ENCODE assay signal across 26 mouse cellular contexts in the genomic region with DNA sequence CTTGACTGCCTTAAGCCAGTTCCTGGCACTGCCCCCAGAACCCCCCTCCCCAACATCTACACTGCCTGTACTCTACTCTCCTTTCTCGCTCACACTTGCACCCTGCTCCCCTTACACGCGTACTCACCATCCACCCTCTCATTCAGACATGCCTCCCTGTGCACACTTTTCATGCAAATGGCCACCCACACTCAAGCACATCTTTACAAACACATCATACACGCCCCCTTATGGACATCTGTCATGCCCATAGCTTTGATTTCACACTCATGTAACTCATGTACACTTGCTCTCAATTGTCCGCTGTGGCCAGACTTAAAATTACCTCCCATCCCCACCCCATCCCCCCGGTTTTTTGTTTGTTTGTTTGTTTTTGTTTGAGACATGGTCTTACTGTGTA. TPM values are rescaled to one million over a fixed set of nuclear protein-coding genes. Genes with fewer than 3 reads are reported as not detected.
DNase-seq lines count a peak whose midpoint lies in the region; ATAC-seq and TF ChIP-seq lines count a peak whose summit lies in the region.
"Had no signal": no experiment of that assay in that cellular context is flagged by ENCODE, and none has a peak within 500 bp of the region (broad histone marks: within the 10 kb centered on the region; RNA-seq: fewer than 3 reads in every experiment).

No protein-coding gene starts in this region.

- no peak for DNase-seq in hindbrain, embryonic 10.5 days (ENCODE audit: low spot score)
- no peak for DNase-seq in hindbrain, embryonic 11.5 days (ENCODE audit: low spot score)
- DNase-seq in lung, postnatal 0 days (ENCODE audit: low spot score) = no peak
- DNase-seq in lung, postnatal 4 days = no peak
- DNase-seq: adrenal gland, postnatal 14 days; cerebellum, adult 11-12 months; cerebellum, adult 8-10 months; cerebellum, postnatal 36 days; embryo, embryonic 11 days; forebrain, postnatal 0 days; gastrocnemius, postnatal 10 days; gastrocnemius, postnatal 36 days; heart, adult 2 months; heart, postnatal 14 days; heart, postnatal 4 days had no signal

- H3K9ac ChIP-seq in hindbrain, embryonic 11.5 days (ENCODE audit: low read depth, low read length) = no peak overlapping the region
- H3K9ac ChIP-seq in lung, postnatal 0 days (replicated peaks; ENCODE audit: low read depth) = no peak overlapping the region
- no peak overlapping the region for H3K9ac ChIP-seq in midbrain, embryonic 16.5 days (ENCODE audit: low read depth, low read length)
- H3K9ac ChIP-seq: embryonic facial prominence, embryonic 13.5 days; forebrain, postnatal 0 days; heart, embryonic 13.5 days; hindbrain, embryonic 13.5 days had no signal

- no peak overlapping the region for H3K4me3 ChIP-seq in hindbrain, embryonic 10.5 days
- no peak overlapping the region for H3K4me3 ChIP-seq in hindbrain, embryonic 11.5 days (ENCODE audit: low read depth, low read length)
- H3K4me3 ChIP-seq in lung, postnatal 0 days (ENCODE audit: low read depth, low read length) = no peak overlapping the region
- no peak overlapping the region for H3K4me3 ChIP-seq in myocyte
- no peak overlapping the region for H3K4me3 ChIP-seq in midbrain, embryonic 16.5 days (ENCODE audit: low read depth, low read length)
- H3K4me3 ChIP-seq: embryonic facial prominence, embryonic 10.5 days; embryonic facial prominence, embryonic 13.5 days; erythroblast, embryonic 14.5 days; heart, adult 2 months; heart, embryonic 10.5 days; heart, embryonic 13.5 days; hindbrain, embryonic 13.5 days had no signal

- peak overlapping the region; percentile 18; the same call in 1 of the 2 replicates for H3K27ac ChIP-seq in hindbrain, embryonic 10.5 days
- H3K27ac ChIP-seq in hindbrain, embryonic 11.5 days (ENCODE audit: low read depth, low read length) = no peak overlapping the region
- no peak overlapping the region for H3K27ac ChIP-seq in lung, postnatal 0 days (ENCODE audit: low read length)
- no peak overlapping the region for H3K27ac ChIP-seq in midbrain, embryonic 16.5 days (ENCODE audit: low read length)
- H3K27ac ChIP-seq: embryonic facial prominence, embryonic 10.5 days; embryonic facial prominence, embryonic 13.5 days; heart, adult 2 months; heart, embryonic 10.5 days; heart, embryonic 13.5 days; hindbrain, embryonic 13.5 days had no signal

- no peak for TF ChIP-seq EP300 in lung, postnatal 0 days (IDR thresholded peaks at IDR 0.05)

- no peaks in the 10 kb centered on the region for H3K9me3 ChIP-seq in hindbrain, embryonic 10.5 days
- no peaks in the 10 kb centered on the region for H3K9me3 ChIP-seq in hindbrain, embryonic 11.5 days (ENCODE audit: control insufficient read depth, low read length)
- H3K9me3 ChIP-seq in lung, postnatal 0 days (ENCODE audit: low read length) = no peaks in the 10 kb centered on the region
- no peaks in the 10 kb centered on the region for H3K9me3 ChIP-seq in midbrain, embryonic 16.5 days (replicated peaks; ENCODE audit: control insufficient read depth, low read length, poor library complexity, severe bottlenecking)
- H3K9me3 ChIP-seq: embryonic facial prominence, embryonic 10.5 days; embryonic facial prominence, embryonic 13.5 days; heart, embryonic 10.5 days; heart, embryonic 13.5 days; hindbrain, embryonic 13.5 days had no signal

- H3ac ChIP-seq in myocyte (ENCODE audit: control insufficient read depth, insufficient read length) = no peak overlapping the region

- no peak for TF ChIP-seq POLR2A in myocyte (IDR thresholded peaks at IDR 0.05; ENCODE audit: insufficient read length, low read depth)

- TF ChIP-seq CTCF in lung, postnatal 0 days (IDR thresholded peaks at IDR 0.05) = 0 out of 2 replicates have a peak, but pooled peaks have one; percentile 4

- H3K27me3 ChIP-seq in hindbrain, embryonic 10.5 days (ENCODE audit: insufficient read depth, poor library complexity, severe bottlenecking) = peaks cover 15% of the 10 kb centered on the region
- no peaks in the 10 kb centered on the region for H3K27me3 ChIP-seq in hindbrain, embryonic 11.5 days (ENCODE audit: control insufficient read depth, insufficient read depth, low read length)
- H3K27me3 ChIP-seq in lung, postnatal 0 days (replicated peaks; ENCODE audit: insufficient read depth, low read length) = 0 out of 2 replicates have a peak, but pooled peaks cover 2% of the 10 kb centered on the region
- no peaks in the 10 kb centered on the region for H3K27me3 ChIP-seq in myocyte (ENCODE audit: control insufficient read depth, insufficient read depth, insufficient read length)
- H3K27me3 ChIP-seq in midbrain, embryonic 16.5 days (ENCODE audit: control insufficient read depth, insufficient read depth, low read depth, low read length) = no peaks in the 10 kb centered on the region
- H3K27me3 ChIP-seq: hindbrain, embryonic 13.5 days had no signal

- WGBS in hindbrain, embryonic 10.5 days = 87% methylated on average over 6 of the region's 6 CpGs
- WGBS in hindbrain, embryonic 11.5 days = 86% methylated on average over 6 of the region's 6 CpGs
- WGBS in lung, postnatal 0 days = 81% methylated on average over 6 of the region's 6 CpGs
- WGBS in midbrain, embryonic 16.5 days = 88% methylated on average over 6 of the region's 6 CpGs

- no peak overlapping the region for H3K4me2 ChIP-seq in hindbrain, embryonic 11.5 days (replicated peaks; ENCODE audit: low read depth, low read length)
- H3K4me2 ChIP-seq in lung, postnatal 0 days (replicated peaks; ENCODE audit: low read depth, low read length) = no peak overlapping the region
- no peak overlapping the region for H3K4me2 ChIP-seq in myocyte (ENCODE audit: low read depth)
- no peak overlapping the region for H3K4me2 ChIP-seq in midbrain, embryonic 16.5 days (ENCODE audit: low read length)
- H3K4me2 ChIP-seq: embryonic facial prominence, embryonic 13.5 days; heart, embryonic 13.5 days; hindbrain, embryonic 13.5 days had no signal

- H3K36me3 ChIP-seq in hindbrain, embryonic 10.5 days = no peaks in the 10 kb centered on the region
- no peaks in the 10 kb centered on the region for H3K36me3 ChIP-seq in hindbrain, embryonic 11.5 days (ENCODE audit: control insufficient read depth, insufficient read depth, low read length)
- H3K36me3 ChIP-seq in lung, postnatal 0 days (ENCODE audit: insufficient read depth, low read length) = no peaks in the 10 kb centered on the region
- H3K36me3 ChIP-seq in myocyte (ENCODE audit: control insufficient read depth, insufficient read depth) = no peaks in the 10 kb centered on the region
- no peaks in the 10 kb centered on the region for H3K36me3 ChIP-seq in midbrain, embryonic 16.5 days (ENCODE audit: control insufficient read depth, insufficient read depth, low read length)
- H3K36me3 ChIP-seq: embryonic facial prominence, embryonic 10.5 days; embryonic facial prominence, embryonic 13.5 days; heart, embryonic 10.5 days; heart, embryonic 13.5 days had no signal

- no peaks in the 10 kb centered on the region for H3K79me2 ChIP-seq in myocyte (ENCODE audit: control insufficient read depth, insufficient read depth)

- ATAC-seq in hindbrain, embryonic 11.5 days (ENCODE audit: low FRiP score) = no peak
- no peak for ATAC-seq in lung, postnatal 0 days
- no peak for ATAC-seq in midbrain, embryonic 16.5 days
- ATAC-seq: CD4-positive, CD25-positive, alpha-beta regulatory T cell, adult 4 months; forebrain, embryonic 14.5 days; forebrain, postnatal 0 days; hindbrain, embryonic 16.5 days had no signal

- peaks cover 59% of the 10 kb centered on the region for H3K4me1 ChIP-seq in hindbrain, embryonic 10.5 days (replicated peaks)
- no peaks in the 10 kb centered on the region; the same call in 1 of the 2 replicates for H3K4me1 ChIP-seq in hindbrain, embryonic 11.5 days (replicated peaks; ENCODE audit: control insufficient read depth, insufficient read depth, low read length)
- H3K4me1 ChIP-seq in lung, postnatal 0 days (ENCODE audit: insufficient read depth, low read depth, low read length) = 0 out of 2 replicates have a peak, but pooled peaks cover 4% of the 10 kb centered on the region
- peaks cover under 1% of the 10 kb centered on the region; the same call in 1 of the 2 replicates for H3K4me1 ChIP-seq in midbrain, embryonic 16.5 days (ENCODE audit: control insufficient read depth, insufficient read depth, low read length)
- H3K4me1 ChIP-seq: embryonic facial prominence, embryonic 13.5 days; hindbrain, embryonic 13.5 days had no signal

TF ChIP-seq in myocyte, 11 proteins besides CTCF, POLR2A, EP300 and RAD21:
- TF ChIP-seq POLR2AphosphoS2 (IDR thresholded peaks at IDR 0.05; ENCODE audit: insufficient read length, low read depth) (peak; percentile 21), CEBPB (IDR thresholded peaks at IDR 0.05; ENCODE audit: insufficient read depth, poor library complexity, severe bottlenecking) (no peak)

RNA-seq across cellular contexts. Expression of a gene that starts 8.0 kb away (rescaled TPM):
- polyA plus RNA-seq in hindbrain, embryonic 10.5 days (2016; fragmentation: Nextera tagmentation; extraction: Ambion mirVana) = 42.3 and 44.4 TPM in 2 replicates
- polyA plus RNA-seq in hindbrain, embryonic 11.5 days (2014; fragmentation: Nextera tagmentation; extraction: Ambion mirVana) = 33.1 and 39.3 TPM in 2 replicates
- 11.9 and 12.1 TPM in 2 replicates for polyA plus RNA-seq in lung, postnatal 0 days (2015; fragmentation: Nextera tagmentation; extraction: Ambion mirVana)
- polyA plus RNA-seq in myocyte (2012; fragmentation: generic; extraction: Trizol) = 6.0 TPM
- polyA plus RNA-seq in midbrain, embryonic 16.5 days (2015; fragmentation: Nextera tagmentation; extraction: Ambion mirVana) = 19.8 and 22.0 TPM in 2 replicates
- polyA plus RNA-seq: erythroblast, embryonic 14.5 days had no signal

RNA-seq across cellular contexts. Expression of a gene that starts 9.5 kb away (rescaled TPM):
- polyA plus RNA-seq in hindbrain, embryonic 10.5 days (2016; fragmentation: Nextera tagmentation; extraction: Ambion mirVana) = 1.0 and 3.5 TPM in 2 replicates
- 2.9 and 3.0 TPM in 2 replicates for polyA plus RNA-seq in hindbrain, embryonic 11.5 days (2014; fragmentation: Nextera tagmentation; extraction: Ambion mirVana)
- 4.1 and 4.4 TPM in 2 replicates for polyA plus RNA-seq in lung, postnatal 0 days (2015; fragmentation: Nextera tagmentation; extraction: Ambion mirVana)
- polyA plus RNA-seq in myocyte (2012; fragmentation: generic; extraction: Trizol) = 12.4 TPM
- polyA plus RNA-seq in midbrain, embryonic 16.5 days (2015; fragmentation: Nextera tagmentation; extraction: Ambion mirVana) = 8.3 and 10.8 TPM in 2 replicates
- polyA plus RNA-seq: erythroblast, embryonic 14.5 days had no signal
